In the genomic region with DNA sequence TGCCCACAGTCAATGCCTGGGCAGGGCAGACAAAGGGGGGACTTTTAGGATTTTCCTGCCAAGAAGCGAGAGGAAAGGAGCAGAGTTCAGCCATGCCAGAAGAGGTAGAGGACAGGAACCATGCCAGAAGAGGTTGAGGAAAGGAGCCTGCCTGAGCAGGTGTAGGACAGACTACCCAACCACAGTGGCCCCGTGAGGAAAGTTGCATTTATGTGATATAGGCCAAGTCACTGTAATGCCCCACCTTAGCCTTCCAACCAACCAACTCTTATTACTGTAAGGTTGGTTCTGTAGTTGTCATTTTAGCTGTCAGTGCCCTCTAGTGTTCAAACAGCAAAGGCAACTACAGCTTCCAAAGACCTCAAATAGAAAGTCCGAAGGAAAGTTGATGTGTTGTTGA, we compare ENCODE assay signal across 8 mouse cellular contexts. TPM values are rescaled to one million over a fixed set of nuclear protein-coding genes. Genes with fewer than 3 reads are reported as not detected.
DNase-seq lines count a peak whose midpoint lies in the region; ATAC-seq lines count a peak whose summit lies in the region.

No protein-coding gene starts in this region.

- ATAC-seq in embryonic facial prominence, embryonic 15.5 days (ENCODE audit: insufficient number of reproducible peaks, low FRiP score, low TSS enrichment, low read depth) = peak; percentile 47; the same call in 1 of the 2 replicates
- no peak for ATAC-seq in kidney, embryonic 15.5 days (replicated peaks; ENCODE audit: low FRiP score)
- ATAC-seq in megakaryocyte-erythroid progenitor cell, adult 5-6 weeks (replicated peaks; ENCODE audit: low FRiP score, low TSS enrichment, poor library complexity, severe bottlenecking) = peak; percentile 95

- H3K9me3 ChIP-seq in embryonic facial prominence, embryonic 15.5 days (replicated peaks) = no peaks in the 10 kb centered on the region
- no peaks in the 10 kb centered on the region for H3K9me3 ChIP-seq in kidney, embryonic 15.5 days (replicated peaks)

- H3K9ac ChIP-seq in embryonic facial prominence, embryonic 15.5 days = no peak overlapping the region
- H3K9ac ChIP-seq in kidney, embryonic 15.5 days = no peak overlapping the region

- H3K27ac ChIP-seq in embryonic facial prominence, embryonic 15.5 days (replicated peaks) = no peak overlapping the region
- H3K27ac ChIP-seq in kidney, embryonic 15.5 days = no peak overlapping the region

- WGBS in embryonic facial prominence, embryonic 15.5 days = 52% methylated on average over 3 of the region's 3 CpGs
- 62% methylated on average over 3 of the region's 3 CpGs for WGBS in kidney, embryonic 15.5 days

- no peaks in the 10 kb centered on the region for H3K27me3 ChIP-seq in embryonic facial prominence, embryonic 15.5 days
- H3K27me3 ChIP-seq in kidney, embryonic 15.5 days = no peaks in the 10 kb centered on the region

- H3K4me2 ChIP-seq in embryonic facial prominence, embryonic 15.5 days (replicated peaks) = peak overlapping the region; percentile 33
- peak overlapping the region; percentile 37 for H3K4me2 ChIP-seq in kidney, embryonic 15.5 days

- peak; percentile 14 for DNase-seq in layer of hippocampus, adult 11-12 months (ENCODE audit: low spot score)
- no peak for DNase-seq in layer of hippocampus, adult 8-10 months (ENCODE audit: low spot score in 2 of 2)
- peak; percentile 54 for DNase-seq in NIH3T3 (ENCODE audit: low read depth)
- no peak for DNase-seq in cerebellum, adult 11 months
- no peak for DNase-seq in frontal cortex, postnatal 14 days (ENCODE audit: low spot score in 2 of 2)

- no peaks in the 10 kb centered on the region for H3K36me3 ChIP-seq in embryonic facial prominence, embryonic 15.5 days
- no peaks in the 10 kb centered on the region for H3K36me3 ChIP-seq in kidney, embryonic 15.5 days

- no peak overlapping the region for H3K4me3 ChIP-seq in embryonic facial prominence, embryonic 15.5 days (replicated peaks)
- peak overlapping the region; percentile 9; the same call in 1 of the 2 replicates for H3K4me3 ChIP-seq in kidney, embryonic 15.5 days (replicated peaks)

- no peaks in the 10 kb centered on the region for H3K4me1 ChIP-seq in embryonic facial prominence, embryonic 15.5 days
- H3K4me1 ChIP-seq in kidney, embryonic 15.5 days = no peaks in the 10 kb centered on the region

RNA-seq across cellular contexts. Expression of a gene that starts 0.9 kb away (rescaled TPM):
- under 1 TPM; 0.20 to 0.58 (median 0.46) TPM for total RNA-seq in layer of hippocampus, adult 8-10 months (2022)
- 1.5 and 2.1 TPM in 2 replicates for polyA plus RNA-seq in embryonic facial prominence, embryonic 15.5 days (2015; fragmentation: Nextera tagmentation; extraction: Ambion mirVana)
- polyA plus RNA-seq in kidney, embryonic 15.5 days (2015; fragmentation: Nextera tagmentation; extraction: Ambion mirVana) = 2.1 and 2.5 TPM in 2 replicates
- 15.3 and 24.2 TPM in 2 replicates for total RNA-seq in megakaryocyte-erythroid progenitor cell, adult 5-6 weeks (2014; fragmentation: Nextera tagmentation)
- total RNA-seq in megakaryocyte-erythroid progenitor cell, adult 5-6 weeks (2017) = 33.5 and 38.0 TPM in 2 replicates

RNA-seq across cellular contexts. Expression of a gene that starts 17.0 kb away (rescaled TPM):
- under 1 TPM in 2 of 4 experiments, not detected in 2; 0.09 to 0.11 TPM for total RNA-seq in layer of hippocampus, adult 8-10 months (2022)
- 0.13 and 0.33 TPM in 2 replicates for polyA plus RNA-seq in embryonic facial prominence, embryonic 15.5 days (2015; fragmentation: Nextera tagmentation; extraction: Ambion mirVana)
- 0.09 and 0.24 TPM in 2 replicates for polyA plus RNA-seq in kidney, embryonic 15.5 days (2015; fragmentation: Nextera tagmentation; extraction: Ambion mirVana)
- total RNA-seq in megakaryocyte-erythroid progenitor cell, adult 5-6 weeks (2014; fragmentation: Nextera tagmentation) = 2.2 TPM in 1 of 2 replicates, not detected in the other
- total RNA-seq in megakaryocyte-erythroid progenitor cell, adult 5-6 weeks (2017) = 0.19 and 0.28 TPM in 2 replicates

Comparison
In these comparisons a context has a peak if more than half of its experiments do, and no peak if none do; other contexts are left out.
1. DNase-seq: peak in layer of hippocampus, adult 11-12 months (single experiment) and NIH3T3 (single experiment); none in layer of hippocampus, adult 8-10 months (0 of 2), cerebellum, adult 11 months (single experiment) and frontal cortex, postnatal 14 days (0 of 2).
2. RNA of a gene that starts 0.9 kb away (total RNA-seq): 15.3 to 38.0 TPM in megakaryocyte-erythroid progenitor cell, adult 5-6 weeks; 0.20 to 0.58 TPM in layer of hippocampus, adult 8-10 months; every median in the first group is over 10 times any median in the second.